Mouse (Mus musculus): ENCODE data around the gene Mgat5.

Mgat5 gene

DNA sequence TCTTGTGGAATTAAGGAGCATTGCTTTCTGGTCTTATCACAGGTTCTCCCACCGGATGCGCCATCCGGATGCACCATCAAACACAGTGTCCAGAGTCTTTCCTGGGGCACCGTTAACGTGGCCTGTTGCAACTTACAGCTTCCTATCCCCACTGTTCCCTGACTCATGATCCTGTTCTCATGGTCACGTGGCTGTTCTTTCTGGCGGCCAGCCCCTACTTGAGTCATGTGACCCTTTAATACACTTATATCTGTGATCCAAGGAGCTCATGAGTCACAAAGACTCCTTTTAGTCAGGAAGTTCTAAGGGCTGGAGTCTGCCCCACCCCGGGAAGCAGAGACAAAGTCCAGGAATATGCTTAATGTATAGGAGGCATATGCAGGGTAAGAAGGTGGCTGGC is 52.2 kb downstream of the Mgat5 start:
- no peak for DNase-seq (ENCODE audit: low read depth in 1 of 2, low spot score in 2 of 2)

DNA sequence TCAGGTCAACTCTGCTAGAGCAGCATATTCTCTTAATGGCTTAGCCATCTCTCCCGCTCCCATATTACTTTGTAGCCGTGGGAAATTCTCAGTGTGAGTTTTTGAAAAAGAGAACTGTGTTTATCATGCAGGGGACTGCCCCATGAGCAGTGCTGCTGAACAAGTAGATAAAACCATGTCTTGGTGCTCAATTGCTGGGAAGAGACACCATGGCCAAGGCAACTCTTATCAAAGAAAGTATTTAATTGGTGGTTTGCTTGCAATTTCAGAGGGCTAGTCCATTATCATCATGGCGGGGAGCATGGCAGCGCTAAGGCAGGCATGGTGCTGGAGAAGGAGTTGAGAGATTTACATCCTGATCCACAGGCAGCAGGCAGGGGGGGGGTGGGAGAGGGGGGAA is 54.9 kb downstream of the Mgat5 start:
- DNase-seq (ENCODE audit: low read depth in 1 of 2, low spot score in 2 of 2) = no peak

DNA sequence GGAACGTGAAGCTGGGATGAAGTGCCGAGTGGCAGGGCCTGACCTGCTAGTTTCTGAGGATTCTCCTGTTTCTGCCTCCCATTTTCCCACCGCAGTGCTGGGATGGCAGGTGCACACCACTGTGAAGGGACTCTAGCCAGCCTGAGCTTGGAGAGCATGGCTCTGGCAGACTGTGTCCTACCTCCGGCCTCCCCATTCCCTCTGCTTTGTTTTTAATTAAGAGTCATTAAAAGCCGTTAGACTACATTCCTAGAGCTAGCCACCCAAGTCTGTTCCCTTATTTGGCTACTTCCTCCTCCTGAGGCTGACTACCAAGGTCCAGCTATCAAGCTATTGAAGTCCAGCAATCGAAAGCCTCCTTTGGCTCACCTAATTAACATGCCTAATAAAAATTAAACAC is 56.2 kb downstream of the Mgat5 start:
- no peak for DNase-seq (ENCODE audit: low read depth in 1 of 2, low spot score in 2 of 2)

DNA sequence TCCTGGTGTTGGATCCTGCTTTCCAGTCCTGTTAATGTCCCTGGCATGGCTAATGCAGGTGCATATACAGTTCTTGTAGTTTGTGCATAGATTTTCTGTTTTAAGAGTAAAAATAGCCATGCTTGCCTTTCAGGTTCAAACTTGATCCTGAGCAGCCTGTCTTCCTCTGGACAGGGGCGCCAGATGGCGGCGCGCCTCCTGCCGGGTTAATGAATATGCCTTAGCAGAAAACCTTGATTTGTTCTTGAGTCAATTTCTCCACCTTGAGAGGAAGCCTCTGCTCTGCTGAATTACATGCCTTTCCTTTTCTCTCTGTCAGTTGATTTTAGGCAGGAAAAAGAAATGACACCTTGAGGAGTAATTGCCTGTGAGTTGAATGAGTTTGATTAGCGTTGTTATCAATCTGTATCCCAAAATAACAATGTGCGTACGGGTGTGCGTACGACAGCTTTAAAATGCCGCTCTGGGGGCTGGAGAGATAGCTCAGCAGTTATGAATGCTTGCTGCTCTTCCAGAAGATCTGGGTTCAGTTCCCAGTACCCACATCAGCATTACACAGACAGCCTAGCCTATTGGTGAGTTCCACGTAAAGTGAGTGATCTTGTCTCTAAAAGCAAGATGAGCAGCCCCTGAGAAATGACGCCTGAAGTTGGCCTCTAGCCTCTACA is 57.5 kb downstream of the Mgat5 start:
- DNase-seq (ENCODE audit: low read depth in 1 of 2, low spot score in 2 of 2) = no peak

DNA sequence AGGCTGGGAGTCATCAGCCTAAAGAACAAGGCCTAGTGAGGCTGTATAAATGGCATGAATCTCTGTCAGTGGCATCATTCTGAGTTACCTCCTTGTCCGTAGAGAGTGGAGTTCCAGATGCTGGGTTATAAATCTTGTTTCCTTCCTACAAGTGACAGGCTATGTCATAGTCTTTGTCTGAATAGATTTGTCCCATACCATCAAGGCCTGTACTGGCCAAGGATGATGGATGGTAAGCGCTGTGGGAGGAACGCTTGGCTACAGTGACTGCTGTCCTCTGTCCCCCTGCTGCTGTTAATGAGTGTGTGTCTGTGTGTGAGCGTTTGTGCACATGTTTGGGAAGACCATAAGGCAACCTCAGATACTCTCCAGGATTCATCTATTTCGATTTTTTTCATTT is 63.2 kb downstream of the Mgat5 start:
- no peak for DNase-seq (ENCODE audit: low read depth in 1 of 2, low spot score in 2 of 2)

DNA sequence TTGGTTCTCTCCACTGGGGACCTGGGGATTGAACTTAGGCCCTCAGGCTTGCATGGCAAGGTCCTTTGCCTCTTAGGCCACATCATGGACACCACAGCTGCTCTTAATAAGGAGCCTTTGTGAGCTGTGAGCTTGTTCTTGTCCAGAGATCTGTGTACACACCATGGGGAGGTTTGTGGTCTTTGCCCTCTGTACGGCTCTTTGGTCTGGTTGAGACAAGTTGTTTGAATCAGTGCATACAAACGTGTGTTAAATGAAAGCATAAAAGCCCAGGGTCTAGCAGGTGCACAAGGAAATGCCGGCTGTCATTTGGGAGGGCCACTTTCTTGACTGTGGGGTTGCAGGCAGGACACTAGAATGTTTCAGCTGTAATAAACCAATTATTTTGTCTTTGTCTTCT is 64.5 kb downstream of the Mgat5 start:
- DNase-seq (ENCODE audit: low read depth in 1 of 2, low spot score in 2 of 2) = no peak

DNA sequence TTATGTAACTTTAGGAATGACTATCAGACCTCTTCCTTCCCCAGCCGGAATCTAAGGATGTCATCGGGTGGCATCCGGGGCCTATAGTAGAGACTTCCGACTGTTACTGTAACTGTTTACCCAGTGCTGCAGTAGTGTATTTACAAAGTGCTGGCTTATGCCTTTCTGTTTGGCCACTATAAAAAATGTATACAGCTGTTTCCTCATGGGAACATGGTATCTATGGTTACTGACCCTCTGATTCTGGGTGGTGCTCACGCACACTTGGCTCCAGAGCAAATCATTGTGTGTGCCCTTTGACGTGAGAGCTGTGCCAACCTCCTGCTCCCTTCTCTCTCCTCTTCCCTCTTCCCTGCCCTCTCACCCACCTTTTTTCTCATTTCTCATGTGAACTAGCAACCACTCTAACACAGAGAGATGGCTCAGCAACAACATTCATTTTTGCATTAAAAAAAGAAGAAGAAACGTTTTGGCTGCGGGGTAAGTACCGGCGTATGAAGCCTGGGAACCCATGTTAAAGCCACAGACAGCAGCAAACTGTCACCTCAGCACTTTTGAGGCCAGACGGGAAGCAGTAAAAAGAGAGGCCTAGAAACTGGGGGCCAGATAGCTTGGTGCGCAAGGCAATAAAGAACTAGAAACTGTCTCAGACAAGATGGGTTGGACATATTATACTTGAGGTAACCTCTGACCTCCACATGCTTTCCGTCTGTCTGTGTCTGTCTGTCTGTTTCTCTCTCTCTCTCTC is 65.6 kb downstream of the Mgat5 start:
- DNase-seq (ENCODE audit: low read depth in 1 of 2, low spot score in 2 of 2) = peak in 1 of 2 experiments; percentile 13

DNA sequence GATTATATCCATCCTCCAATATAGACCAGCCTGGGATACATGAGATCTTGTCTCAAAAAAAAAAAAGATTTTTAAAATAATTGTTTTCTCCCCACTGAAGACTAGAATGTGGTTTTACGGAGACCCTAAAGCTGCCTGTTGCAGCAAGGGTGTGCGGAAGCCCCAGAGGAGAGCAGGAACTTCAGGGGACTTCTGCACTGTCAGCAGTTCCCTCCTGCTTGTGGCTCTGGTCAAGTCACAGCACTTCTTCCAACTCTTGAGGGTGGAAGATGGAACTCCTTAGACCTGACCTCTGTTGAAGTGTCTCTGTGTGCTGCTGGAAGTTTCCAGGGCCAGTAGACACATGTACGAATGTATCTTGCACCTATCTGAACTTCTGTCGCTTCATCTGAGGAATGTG is 66.3 kb downstream of the Mgat5 start:
- DNase-seq (ENCODE audit: low read depth in 1 of 2, low spot score in 2 of 2) = no peak

DNA sequence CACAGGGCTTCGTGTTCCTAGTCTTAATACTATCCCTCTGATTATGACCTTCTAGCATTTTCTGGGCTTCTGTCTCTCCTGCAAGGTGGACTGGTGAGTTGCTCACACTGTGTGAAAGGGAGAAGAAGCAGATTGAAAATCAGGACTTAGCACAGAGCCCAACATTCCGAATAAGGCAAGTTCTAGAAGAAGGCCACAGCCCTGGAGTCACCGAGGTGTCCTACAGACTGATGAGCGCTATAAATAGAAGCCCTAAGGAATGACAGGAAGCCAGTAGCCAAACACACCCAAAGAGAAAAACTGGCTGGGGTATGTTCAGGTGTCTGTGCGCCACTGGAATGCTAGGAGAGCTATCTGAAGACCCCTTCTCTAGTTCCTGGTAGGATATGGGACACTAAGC is 68.5 kb downstream of the Mgat5 start:
- DNase-seq (ENCODE audit: low read depth in 1 of 2, low spot score in 2 of 2) = no peak

DNA sequence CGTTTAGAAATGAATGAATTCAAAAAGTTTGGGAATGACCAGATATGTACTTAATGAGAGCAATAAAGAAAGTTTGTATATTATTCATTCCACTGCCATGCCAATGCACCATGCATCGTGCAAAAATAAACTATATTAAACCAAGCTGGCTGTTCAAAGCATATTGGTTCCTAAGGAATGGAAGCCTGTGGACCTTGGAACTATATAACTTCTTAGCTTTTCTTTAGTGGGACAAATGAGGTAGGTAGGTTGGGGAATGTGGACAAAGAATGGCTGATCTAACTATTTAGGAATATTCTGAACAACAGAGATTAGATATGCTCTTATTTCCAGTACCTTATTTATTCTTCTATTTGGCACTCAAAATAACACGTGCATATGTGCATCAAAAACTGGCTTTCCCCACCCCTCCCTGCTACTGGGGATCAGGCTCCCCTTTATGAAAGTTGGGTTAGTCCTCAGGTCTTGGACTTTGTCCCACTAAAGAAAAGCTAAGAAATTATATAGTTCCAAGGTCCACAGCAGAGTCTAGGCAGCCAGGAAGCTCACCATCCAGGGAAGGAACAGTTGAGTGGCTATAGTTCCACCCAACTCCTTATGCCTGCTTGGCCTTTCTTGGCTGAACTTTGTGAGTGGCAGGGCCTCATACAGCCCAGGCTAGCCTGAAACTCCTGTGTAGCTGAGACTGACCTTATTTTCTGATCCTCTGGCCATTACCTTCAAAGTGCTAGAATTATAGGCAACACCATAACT is 70.9 kb downstream of the Mgat5 start:
- DNase-seq (ENCODE audit: low read depth in 1 of 2, low spot score in 2 of 2) = no peak

DNA sequence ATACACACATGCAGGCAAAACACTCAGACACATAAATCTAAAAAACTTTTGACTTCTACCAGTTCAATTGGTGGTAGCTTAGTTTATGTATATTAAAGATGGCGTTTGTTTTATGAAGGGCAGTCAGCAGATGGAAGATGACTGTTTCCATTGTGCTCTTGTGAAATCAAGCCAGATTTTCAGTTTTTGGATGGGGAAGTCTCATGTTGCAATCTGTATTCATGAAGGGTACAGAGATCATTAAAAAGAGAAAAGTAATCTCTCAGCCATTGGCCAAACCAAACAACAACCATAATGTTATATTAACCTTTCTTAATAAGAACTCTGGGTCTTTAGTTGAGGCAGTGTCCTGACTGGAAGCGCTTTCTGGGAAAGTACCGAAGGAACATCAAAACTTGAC is 73.3 kb downstream of the Mgat5 start:
- no peak for DNase-seq (ENCODE audit: low read depth in 1 of 2, low spot score in 2 of 2)

DNA sequence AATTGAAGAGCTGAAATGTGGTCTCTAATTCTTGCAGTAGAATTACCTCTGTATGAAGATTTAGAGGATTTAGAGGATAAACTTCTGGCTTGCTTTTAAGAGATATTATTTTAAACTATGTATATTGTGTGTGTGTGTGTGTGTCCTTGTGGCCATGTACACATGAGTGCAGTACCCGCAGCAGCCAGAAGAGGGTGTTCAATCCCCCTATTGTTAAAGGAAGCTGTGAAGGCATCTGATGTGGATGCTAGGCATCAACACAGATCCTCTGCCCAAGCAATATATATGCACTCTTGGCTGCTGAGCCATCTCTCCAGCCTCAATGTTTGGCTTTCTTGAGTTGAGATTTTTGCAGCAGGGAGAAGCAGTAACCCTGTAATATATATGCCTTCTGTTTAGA is 75.4 kb downstream of the Mgat5 start:
- no peak for DNase-seq (ENCODE audit: low read depth in 1 of 2, low spot score in 2 of 2)

DNA sequence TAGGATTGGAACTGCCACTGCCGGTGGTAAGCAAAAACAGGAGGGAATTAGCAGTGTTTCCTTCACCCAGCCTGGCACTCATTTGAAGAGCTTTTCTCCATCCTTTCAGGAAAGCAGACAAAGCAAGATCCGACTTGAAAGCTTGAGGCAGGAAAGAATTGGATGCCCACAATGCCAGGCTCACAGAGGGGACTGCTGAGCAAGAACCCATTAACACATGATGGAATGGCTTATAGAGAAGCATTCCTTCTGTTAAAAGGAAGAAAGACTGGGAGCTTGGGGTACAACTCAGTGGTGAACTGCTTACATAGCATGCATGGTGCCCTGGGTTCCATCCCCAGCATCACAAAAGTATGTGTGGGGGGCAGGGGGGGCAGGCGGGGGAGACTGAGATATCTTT is 80.2 kb downstream of the Mgat5 start:
- DNase-seq (ENCODE audit: low read depth in 1 of 2, low spot score in 2 of 2) = no peak

DNA sequence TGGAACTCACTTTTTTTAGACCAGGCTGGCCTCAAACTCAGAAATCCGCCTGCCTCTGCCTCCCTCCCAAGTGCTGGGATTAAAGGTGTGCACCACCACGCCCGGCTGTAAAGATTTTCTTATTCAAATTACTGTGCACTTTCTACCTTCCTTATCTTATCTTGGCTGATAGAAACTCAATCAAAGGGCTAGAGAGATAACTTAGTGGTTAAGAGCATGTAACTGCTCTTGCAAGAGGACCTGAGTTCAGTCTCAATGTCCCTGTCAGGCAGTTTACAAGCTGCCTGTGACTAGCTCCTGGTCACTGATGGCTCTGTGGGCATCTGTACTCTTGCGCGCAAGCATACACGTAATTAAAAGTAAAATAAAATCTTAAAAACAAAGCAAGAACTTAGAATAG is 82.7 kb downstream of the Mgat5 start:
- no peak for DNase-seq (ENCODE audit: low read depth in 1 of 2, low spot score in 2 of 2)

DNA sequence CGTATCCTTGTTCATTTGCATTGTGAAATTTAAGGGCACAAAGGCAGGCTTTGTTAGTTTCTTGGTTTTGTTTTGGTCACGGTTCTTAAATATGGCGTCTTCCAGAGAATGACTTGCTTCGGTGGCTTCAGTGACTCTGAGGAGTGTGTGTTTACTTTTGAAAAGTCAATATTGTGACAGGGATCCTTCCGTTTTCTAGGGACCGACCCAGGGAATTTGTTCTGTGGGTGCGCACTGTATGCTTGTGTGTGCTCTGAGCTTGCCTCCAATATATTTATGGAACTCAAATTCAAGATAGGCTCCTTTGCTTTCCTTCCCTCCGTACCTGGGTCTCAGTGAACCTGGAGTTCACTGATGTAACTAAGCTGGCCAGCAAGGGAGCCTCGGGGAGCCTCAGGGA is 86.1 kb downstream of the Mgat5 start:
- no peak for DNase-seq (ENCODE audit: low read depth in 1 of 2, low spot score in 2 of 2)

DNA sequence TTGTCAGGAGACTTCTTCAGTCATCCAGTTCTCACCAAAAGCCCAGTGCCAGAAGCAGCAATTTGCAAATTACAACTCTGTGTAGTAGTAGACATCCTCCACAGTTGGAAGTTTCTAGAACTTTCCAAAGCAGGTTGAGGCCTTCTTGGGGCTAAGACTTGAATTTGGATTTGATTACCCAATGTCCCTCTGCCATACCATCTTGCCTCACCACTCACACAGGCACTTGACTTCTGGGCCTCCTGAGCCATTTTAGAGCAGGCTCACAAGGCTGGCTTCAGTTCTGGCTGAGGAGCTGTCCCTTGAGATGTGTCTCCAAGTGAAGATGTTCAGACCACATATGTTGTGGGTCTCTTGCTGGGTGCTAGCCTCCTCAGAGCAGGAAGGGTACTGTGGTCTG is 86.9 kb downstream of the Mgat5 start:
- no peak for DNase-seq (ENCODE audit: low read depth in 1 of 2, low spot score in 2 of 2)

DNA sequence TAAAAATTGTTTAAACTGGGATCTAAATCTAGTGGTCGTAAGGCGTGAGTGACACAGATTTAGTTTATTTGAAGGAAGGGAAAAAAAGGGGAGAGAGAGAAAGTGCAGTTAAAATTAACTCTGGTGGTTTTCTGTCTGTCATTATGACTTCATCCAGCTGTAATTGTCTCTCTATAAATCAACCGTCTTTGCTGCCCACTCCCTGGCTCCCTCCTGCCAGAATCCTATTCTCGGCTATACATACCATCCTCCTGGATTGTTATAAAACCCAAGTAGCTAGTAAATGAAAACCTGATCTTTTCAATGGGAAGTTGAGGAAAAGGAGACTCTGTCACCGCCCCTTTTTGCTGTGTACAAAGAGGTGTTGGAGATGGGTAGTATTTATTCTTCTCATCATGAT is 88.5 kb downstream of the Mgat5 start:
- DNase-seq (ENCODE audit: low read depth in 1 of 2, low spot score in 2 of 2) = no peak

DNA sequence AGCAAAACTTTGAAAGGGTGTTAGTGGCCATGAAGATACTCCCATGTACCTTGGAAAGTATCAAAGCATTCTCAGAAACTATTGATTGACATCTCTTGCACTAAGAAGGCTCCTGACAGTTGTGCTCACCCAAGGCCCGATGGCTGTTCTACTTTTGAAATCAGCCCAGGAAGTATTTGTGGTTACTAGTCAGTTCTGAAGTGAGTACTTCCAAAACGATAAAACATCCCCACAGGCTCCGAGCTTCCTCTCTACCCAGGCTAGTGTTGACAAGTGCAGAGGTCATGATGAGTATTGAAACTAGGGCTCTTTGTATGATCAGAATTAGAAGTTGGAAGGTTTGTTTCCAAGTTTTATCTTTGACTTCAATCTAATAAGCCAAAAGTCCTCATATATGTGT is 92.0 kb downstream of the Mgat5 start:
- DNase-seq (ENCODE audit: low read depth in 1 of 2, low spot score in 2 of 2) = no peak

DNA sequence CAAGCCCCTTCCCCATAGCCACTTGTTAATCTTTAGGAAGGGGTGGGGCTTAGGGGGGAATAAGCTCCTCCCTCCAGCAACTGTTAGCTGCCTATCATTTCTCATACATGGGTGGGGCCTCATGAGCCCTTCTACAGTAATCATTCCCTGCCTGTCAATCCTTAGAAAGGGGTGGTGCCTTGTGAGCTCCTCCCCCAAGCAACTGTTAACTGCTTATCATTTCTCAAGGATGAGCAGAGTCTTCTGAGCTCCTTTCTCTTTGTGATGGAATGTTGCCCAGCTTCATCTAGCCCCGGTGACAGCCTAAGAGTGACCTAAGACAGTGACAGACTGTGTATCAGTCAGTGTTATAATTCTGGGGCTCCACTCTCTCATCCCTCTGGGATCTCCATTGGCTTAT is 95.0 kb downstream of the Mgat5 start:
- no peak for DNase-seq (ENCODE audit: low read depth in 1 of 2, low spot score in 2 of 2)

DNA sequence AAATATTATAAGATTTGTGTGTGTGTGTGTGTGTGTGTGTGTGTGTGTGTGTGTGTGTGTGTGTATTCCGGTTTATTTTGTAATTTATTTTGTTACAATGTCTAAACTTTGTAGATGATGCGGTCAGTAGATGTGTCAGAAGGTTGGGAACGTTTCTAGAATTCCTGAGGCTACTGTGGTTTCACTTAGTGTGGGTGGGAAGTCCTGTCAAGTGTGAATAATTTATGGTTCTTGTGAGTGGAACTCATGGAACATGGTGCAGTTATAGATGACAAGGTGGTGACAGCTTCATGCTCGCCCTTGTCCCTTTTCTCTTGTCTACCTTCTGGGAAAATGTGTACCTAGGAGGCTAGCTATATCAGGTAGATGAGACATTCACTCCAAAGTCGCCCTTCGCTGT is 96.2 kb downstream of the Mgat5 start:
- no peak for DNase-seq (ENCODE audit: low read depth in 1 of 2, low spot score in 2 of 2)

DNA sequence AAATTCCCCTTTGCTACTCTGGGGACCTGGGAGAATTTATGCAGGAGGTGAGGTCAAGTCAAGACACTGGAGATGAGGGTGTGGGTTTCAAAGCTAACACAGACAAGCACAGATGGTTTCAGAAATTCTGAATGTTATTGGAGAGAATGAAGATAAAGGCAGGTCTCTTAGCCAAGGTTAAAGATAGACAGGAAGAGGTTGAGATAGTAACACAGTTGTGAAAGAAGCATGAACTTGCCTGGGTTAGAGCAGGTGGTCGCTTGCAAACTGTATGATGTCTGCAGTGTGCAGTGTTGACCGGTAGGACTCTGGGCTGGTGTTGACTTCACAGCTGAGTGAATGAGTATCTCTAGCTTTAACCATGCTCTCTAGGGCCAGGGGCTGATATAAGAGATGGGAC is 97.8 kb downstream of the Mgat5 start:
- DNase-seq (ENCODE audit: low read depth in 1 of 2, low spot score in 2 of 2) = no peak

DNA sequence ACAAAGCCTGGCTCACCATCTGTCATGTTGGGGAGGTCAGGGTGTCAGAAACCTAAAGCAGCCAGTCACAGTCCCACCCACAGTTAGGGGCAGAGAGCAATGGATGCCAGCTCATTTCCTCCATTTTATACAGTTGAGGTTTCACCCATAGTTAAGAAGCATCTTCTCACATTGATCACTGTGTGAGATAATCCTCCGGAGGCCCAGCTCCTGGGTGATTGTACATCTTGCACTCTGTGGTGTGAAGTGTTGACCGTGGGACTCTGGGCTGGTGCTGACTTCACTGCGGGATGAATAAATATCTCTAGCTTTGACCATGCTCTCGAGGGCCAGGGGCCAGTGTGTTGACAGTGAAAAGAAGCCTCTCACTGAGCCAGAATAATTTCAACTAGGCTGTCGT is 99.0 kb downstream of the Mgat5 start:
- DNase-seq (ENCODE audit: low read depth in 1 of 2, low spot score in 2 of 2) = no peak

All from monocyte, adult 2 months (primary cell).